Mouse (Mus musculus) retina, postnatal 7 days (tissue): ENCODE results near the gene Trex1.

Experiments
- DNase-seq: peaks from one replicate; pipeline ENCODE4 v3.0.0-alpha.2; 2012; ENCODE audit warnings: low read depth, low spot score

The Trex1 gene

DNA sequence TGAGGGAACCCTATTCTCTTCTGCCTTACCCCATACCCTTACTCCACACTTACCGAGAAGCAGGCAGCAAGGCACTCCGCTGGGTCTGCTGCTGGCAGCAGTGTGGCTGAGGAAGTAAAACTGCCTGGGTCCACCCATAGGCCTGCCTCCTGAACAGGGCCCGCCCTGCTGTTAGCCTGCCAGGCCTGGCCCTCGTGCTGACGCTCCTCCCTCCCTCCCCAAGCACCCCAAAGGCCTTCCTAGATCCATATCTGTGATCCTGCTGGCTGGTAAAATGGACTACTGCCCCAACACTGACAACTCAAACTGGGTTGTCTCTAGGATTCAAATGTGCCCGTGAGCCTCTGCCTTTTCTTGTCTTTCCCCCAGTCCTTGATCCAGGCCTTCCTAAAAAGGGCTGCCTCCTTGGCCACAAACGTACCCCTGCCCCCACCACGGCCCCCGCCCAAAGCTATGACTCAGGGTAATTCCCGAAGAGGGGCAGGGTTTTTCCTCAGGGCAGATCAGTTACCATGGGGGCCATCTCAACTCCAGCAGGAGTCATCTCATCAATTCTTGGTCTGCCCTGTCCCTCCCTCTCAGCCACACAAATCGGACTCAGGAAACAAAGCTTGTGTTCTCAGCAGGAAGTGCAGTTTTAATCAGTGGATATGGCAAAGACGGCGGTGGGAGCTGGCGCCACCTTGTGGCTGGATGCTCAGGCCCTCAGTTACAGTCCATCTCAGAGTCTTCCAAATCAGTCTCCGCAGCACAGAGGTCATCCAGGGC, at the start of gene Trex1:
Gene Trex1 (minus strand): TSS at position 599 of the 768 bp plus-strand sequence.
- DNase-seq = peak; percentile 62

DNA sequence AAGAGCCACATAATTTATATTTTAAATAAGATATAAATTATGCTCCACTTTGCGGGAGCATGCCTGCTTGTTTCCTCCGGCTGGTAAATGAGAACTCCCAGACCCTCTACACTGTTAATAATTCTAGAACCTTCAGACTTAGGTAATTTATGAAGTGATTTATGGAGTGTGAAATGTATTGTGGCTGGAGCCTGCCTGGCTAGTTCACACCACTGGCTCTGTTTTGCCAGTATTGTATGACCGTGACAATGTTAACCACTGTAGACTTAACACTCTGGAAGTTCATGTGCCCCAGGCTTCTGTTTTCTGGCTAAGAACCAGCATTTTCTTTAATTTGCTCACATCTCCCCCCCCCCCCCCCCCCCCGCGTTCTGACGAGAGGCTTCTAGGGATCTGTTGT, 47.8 kb upstream of the Trex1 start:
- no peak for DNase-seq

- no peak for DNase-seq
Observed at GRCm38 (mm10) chr9:109105648-109106047, 46.1 kb upstream of the Trex1 start.

- no peak for DNase-seq
Observed at GRCm38 (mm10) chr9:109105011-109105410, 45.5 kb upstream of the Trex1 start.

GRCm38 (mm10) chr9:109104083-109104482, 44.5 kb upstream of the Trex1 start:
- no peak for DNase-seq

DNA sequence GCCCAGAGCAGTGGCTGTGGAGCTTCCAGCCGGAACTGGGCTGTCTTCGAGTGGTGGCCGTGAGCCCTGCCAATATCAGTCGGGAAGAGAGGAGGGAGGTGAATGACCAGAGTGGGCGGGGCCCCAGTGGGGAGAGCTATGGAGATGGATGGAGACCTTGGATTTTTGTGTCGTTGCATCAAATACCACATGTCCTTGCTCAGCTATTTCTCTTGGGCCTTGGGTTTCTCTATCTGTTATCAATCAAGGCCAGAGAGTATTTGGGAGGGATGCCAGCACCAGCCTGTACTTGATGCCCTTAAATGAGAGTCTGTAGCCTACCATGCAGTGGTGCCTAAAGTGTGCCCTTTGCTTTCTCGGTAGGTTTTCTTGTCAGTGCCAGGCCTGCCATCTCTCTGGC, 43.7 kb upstream of the Trex1 start:
- DNase-seq = no peak

DNA sequence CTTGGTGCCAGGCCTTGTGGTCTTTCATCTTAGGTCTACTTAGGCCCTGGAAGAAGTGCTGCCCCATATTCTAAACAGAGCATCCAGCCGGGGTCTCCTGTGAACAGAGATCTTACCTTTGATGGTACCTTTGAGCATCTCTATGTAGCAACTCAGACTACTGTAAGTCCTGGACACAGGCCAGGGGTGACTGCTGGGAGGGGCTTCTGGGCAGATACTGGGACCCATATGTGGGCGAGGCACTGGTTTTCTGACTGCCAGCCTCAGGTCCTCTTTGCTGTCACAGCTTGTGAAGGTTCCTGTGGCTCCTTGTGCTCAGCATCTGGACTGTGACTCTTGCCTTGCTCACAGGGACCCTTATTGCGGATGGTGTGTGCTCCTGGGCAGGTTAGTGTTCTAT, 43.0 kb upstream of the Trex1 start:
- DNase-seq = no peak

GRCm38 (mm10) chr9:109101933-109102445, 42.5 kb upstream of the Trex1 start:
- DNase-seq = no peak

DNA sequence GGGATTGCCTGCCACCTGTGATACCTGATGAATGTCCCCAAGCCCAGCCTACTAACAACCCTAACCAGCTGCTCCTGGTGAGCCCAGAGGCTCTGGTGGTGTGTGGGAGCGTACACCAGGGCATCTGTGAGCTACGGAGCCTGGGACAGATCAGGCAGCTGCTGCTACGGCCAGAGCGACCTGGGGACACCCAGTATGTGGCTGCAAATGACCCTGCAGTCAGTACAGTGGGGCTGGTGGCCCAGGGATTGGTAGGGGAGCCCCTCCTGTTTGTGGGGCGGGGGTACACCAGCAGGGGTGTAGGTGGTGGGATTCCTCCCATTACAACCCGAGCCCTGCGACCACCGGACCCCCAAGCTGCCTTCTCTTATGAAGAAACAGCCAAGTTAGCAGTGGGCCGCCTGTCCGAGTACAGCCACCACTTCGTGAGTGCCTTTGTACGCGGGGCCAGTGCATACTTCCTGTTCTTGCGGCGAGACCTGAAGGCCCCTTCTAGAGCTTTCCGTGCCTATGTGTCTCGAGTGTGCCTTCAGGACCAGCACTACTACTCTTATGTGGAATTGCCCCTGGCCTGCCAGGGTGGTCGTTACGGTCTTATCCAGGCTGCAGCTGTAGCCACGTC, 40.9 kb upstream of the Trex1 start:
- DNase-seq = no peak

DNA sequence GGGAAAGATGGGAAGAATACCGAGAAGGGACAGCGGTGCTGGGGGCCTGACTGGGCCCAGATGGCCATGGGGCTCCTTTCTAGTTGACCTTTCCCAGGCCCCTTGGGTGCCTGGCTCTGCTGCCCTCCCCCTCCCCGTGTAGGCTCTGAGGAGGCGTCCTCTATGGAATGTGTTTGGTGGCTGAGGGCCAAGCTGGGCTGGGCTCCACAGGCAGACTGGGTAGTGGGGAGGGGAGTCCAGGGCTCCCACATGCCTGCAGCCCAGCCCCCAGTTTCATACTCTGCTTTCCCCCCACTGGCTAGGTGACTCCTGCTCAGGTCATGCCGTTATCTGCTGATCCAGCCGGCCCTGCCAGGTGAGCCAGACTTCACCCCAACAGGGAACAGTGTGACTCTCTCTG, 39.4 kb upstream of the Trex1 start:
- DNase-seq = no peak

- DNase-seq = no peak
Observed at GRCm38 (mm10) chr9:109098366-109098765, 38.8 kb upstream of the Trex1 start.

- no peak for DNase-seq
Observed at GRCm38 (mm10) chr9:109097831-109098230, 38.3 kb upstream of the Trex1 start.

- no peak for DNase-seq
Observed at GRCm38 (mm10) chr9:109097291-109097690, 37.8 kb upstream of the Trex1 start.

GRCm38 (mm10) chr9:109096856-109097255, 37.3 kb upstream of the Trex1 start:
- no peak for DNase-seq

GRCm38 (mm10) chr9:109096251-109096661, 36.7 kb upstream of the Trex1 start:
- no peak for DNase-seq

GRCm38 (mm10) chr9:109095137-109095982, 35.8 kb upstream of the Trex1 start, which contains the start of gene Plxnb1:
TSS of gene Plxnb1 (plus strand) at chr9:109095389.
- no peak for DNase-seq

DNA sequence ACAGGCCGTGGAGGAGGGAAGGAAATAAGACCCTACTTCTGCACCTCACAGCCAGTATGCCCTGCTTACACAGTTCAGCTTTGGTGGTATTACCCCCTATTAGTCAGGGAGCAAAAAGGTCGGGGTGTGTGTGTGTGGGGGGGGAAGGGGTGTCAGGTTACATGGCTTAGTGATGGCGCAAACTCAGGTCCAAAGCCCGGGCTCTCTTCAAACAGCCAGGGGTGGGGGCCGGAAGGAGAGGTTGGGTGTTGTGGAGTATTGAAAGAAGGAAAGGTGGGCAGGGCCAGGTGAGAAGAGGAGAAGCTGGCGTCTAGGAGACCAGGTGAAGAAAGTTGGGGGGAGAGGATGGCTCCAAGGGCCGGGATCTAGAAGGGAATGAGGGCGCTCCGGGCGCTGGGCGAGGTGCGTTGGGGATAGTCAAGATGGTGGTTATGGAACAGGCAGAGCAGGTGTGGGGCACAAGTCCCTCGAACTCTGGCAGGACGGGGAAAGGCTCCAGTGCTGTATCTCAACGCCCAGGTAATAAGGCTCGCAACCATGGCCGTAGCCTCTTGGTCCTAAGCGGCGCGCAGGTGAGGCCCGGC, 35.1 kb upstream of the Trex1 start:
- no peak for DNase-seq

- DNase-seq = no peak
Observed at GRCm38 (mm10) chr9:109093786-109094552, 34.4 kb upstream of the Trex1 start.

DNA sequence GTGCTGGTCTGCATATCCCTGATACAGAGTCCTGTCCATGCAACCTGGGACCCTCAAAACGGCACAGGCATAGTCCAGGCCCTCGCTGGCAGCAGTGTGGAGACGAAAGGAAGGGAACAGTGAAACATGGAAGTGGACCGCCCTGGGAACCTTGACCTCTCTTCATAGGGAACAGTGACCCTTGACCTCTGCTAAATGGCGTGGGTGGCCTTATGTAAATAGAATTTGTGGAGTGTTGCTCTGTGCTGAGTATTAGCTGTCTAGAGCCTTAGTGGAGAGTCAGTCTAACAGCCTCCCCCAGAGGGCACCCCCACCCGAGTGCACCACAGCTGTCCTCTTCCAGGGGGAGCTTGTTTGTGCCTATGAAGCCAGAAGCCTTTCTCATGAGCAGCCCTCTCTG, 33.3 kb upstream of the Trex1 start:
- no peak for DNase-seq

- no peak for DNase-seq
Observed at GRCm38 (mm10) chr9:109091802-109092201, 32.3 kb upstream of the Trex1 start.

- no peak for DNase-seq
Observed at GRCm38 (mm10) chr9:109090446-109090845, 30.9 kb upstream of the Trex1 start.
